Mouse (Mus musculus) forebrain, embryonic 16.5 days (tissue): Measurements from ENCODE around the gene Clmp. TPM values are rescaled to one million over a fixed set of nuclear protein-coding genes. Genes with fewer than 3 reads are reported as not detected.
"Not testable (repeated sequence)": the region's sequence is repeated elsewhere in the genome, so short reads cannot be mapped to it uniquely, and the experiment has no call there.

Experiments
- ATAC-seq: fragments of 200-750 bp; cut with Nextera tagmentation; 2 replicates; pipeline ENCODE4 v1.8.0; 2017; ENCODE audit warnings: mild to moderate bottlenecking, moderate library complexity
- H3K27ac ChIP-seq: fragments of 300-500 bp; sonication (generic); 2 replicates; pipeline ENCODE4 v1.5.1; 2014; ENCODE audit warnings: low read length, control low read depth
- H3K27me3 ChIP-seq: fragments of 300-500 bp; sonication (generic); replicated peaks from 2 replicates; pipeline ENCODE4 v1.6.1; 2014; ENCODE audit warnings: low read length; ENCODE audit not compliant: control insufficient read depth, insufficient read depth
- H3K36me3 ChIP-seq: fragments of 300-500 bp; sonication (generic); 2 replicates; pipeline ENCODE4 v1.6.1; 2014; ENCODE audit not compliant: control insufficient read depth, insufficient read depth
- H3K4me1 ChIP-seq: fragments of 300-500 bp; sonication (generic); replicated peaks from 2 replicates; pipeline ENCODE4 v1.6.1; 2014; ENCODE audit warnings: low read length; ENCODE audit not compliant: control insufficient read depth, insufficient read depth
- H3K4me2 ChIP-seq: fragments of 300-500 bp; sonication (generic); 2 replicates; pipeline ENCODE4 v1.6.1; 2014; ENCODE audit warnings: mild to moderate bottlenecking, low read length, control low read depth
- H3K4me3 ChIP-seq: fragments of 300-500 bp; sonication (generic); replicated peaks from 2 replicates; pipeline ENCODE4 v1.5.1; 2014; ENCODE audit warnings: mild to moderate bottlenecking, low read length, control low read depth
- H3K9ac ChIP-seq: fragments of 300-500 bp; sonication (generic); replicated peaks from 2 replicates; pipeline ENCODE4 v1.6.1; 2014; ENCODE audit warnings: low read depth, low read length, control low read depth
- H3K9me3 ChIP-seq: fragments of 300-500 bp; sonication (generic); 2 replicates; pipeline ENCODE4 v1.6.1; 2016; ENCODE audit warnings: low read length; ENCODE audit not compliant: control insufficient read depth
- WGBS: fragments of 180-500 bp; shearing (Covaris S2); extraction: QIAGEN DNeasy Blood & Tissue Kit; methylation state at CpG from one replicate; pipeline ENCODE4 v1.1.7; 2014; 5-methylcytosine and 5-hydroxymethylcytosine counted together
- polyA plus RNA-seq: library from polyadenylated mRNA; unstranded; fragments of >200 nt; fragmentation: Nextera tagmentation; extraction: Ambion mirVana; gene quantifications from 2 replicates; pipeline ENCODE4 v1.2.1, GENCODE M21; 2015

Gene Clmp
- polyA plus RNA-seq, 1 experiment from 2014 or later = 64.7 TPM

- Histone ChIP-seq H3K27ac (no peak overlapping the region), H3K4me1 (peaks cover 10% of the 10 kb centered on the region), H3K9ac (no peak overlapping the region), H3K36me3 (peaks cover 7% of the 10 kb centered on the region; the same call in 1 of the 2 replicates), H3K4me2 (no peak overlapping the region), H3K4me3 (no peak overlapping the region), H3K27me3 (no peaks in the 10 kb centered on the region), H3K9me3 (no peaks in the 10 kb centered on the region)
- no peak for ATAC-seq
- 90% methylated on average over 6 of the region's 6 CpGs for WGBS
These were observed 76.6 kb downstream of the Clmp start for GRCm38 (mm10) chr9:40762354-40762753.

GRCm38 (mm10) chr9:40764887-40765580 is 79.3 kb downstream of the Clmp start:
- Histone ChIP-seq H3K9me3 (no peaks in the 10 kb centered on the region), H3K27ac (no peak overlapping the region), H3K9ac (no peak overlapping the region), H3K4me1 (no peaks in the 10 kb centered on the region), H3K4me2 (no peak overlapping the region), H3K36me3 (peaks cover 7% of the 10 kb centered on the region; the same call in 1 of the 2 replicates), H3K27me3 (no peaks in the 10 kb centered on the region), H3K4me3 (no peak overlapping the region)
- no peak for ATAC-seq
- WGBS = 92% methylated on average over 8 of the region's 9 CpGs

DNA sequence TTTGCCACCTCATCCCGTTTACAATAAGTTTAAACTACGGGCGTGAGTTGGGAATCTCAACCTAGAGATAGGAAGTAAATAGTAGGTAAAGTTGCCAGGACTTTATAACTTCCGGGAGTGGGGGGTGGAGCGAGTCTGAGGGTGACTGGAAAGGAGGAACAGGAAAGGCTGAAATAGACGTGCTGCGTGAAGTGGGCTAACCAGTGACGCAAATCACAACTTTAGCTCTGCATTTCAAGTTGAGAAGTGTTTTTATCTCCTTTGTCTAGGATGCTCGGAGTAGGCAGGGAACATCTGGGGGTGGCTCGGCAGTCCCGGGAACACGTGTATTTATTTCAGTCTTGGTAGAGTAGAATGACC is 79.8 kb downstream of the Clmp start:
- no peak overlapping the region for H3K4me2 ChIP-seq
- 60% methylated on average over 12 of the region's 12 CpGs for WGBS
- ATAC-seq = no peak
- no peaks in the 10 kb centered on the region for H3K9me3 ChIP-seq
- no peaks in the 10 kb centered on the region for H3K4me1 ChIP-seq
- no peak overlapping the region for H3K27ac ChIP-seq
- H3K4me3 ChIP-seq = no peak overlapping the region
- peaks cover 7% of the 10 kb centered on the region; the same call in 1 of the 2 replicates for H3K36me3 ChIP-seq
- no peak overlapping the region for H3K9ac ChIP-seq
- no peaks in the 10 kb centered on the region for H3K27me3 ChIP-seq

- H3K36me3 ChIP-seq = peaks cover 7% of the 10 kb centered on the region; the same call in 1 of the 2 replicates
- no peaks in the 10 kb centered on the region for H3K27me3 ChIP-seq
- no peak overlapping the region for H3K4me3 ChIP-seq
- 52% methylated on average over 7 of the region's 7 CpGs for WGBS
- no peaks in the 10 kb centered on the region for H3K4me1 ChIP-seq
- H3K27ac ChIP-seq = no peak overlapping the region; the same call in 1 of the 2 replicates
- H3K9me3 ChIP-seq = no peaks in the 10 kb centered on the region
- no peak overlapping the region for H3K9ac ChIP-seq
- H3K4me2 ChIP-seq = no peak overlapping the region
- no peak for ATAC-seq
These were observed 80.4 kb downstream of the Clmp start for GRCm38 (mm10) chr9:40766058-40766605.

- Histone ChIP-seq H3K4me2 (no peak overlapping the region), H3K4me1 (no peaks in the 10 kb centered on the region), H3K9ac (no peak overlapping the region), H3K9me3 (no peaks in the 10 kb centered on the region), H3K4me3 (no peak overlapping the region), H3K36me3 (peaks cover 7% of the 10 kb centered on the region; the same call in 1 of the 2 replicates), H3K27me3 (no peaks in the 10 kb centered on the region), H3K27ac (no peak overlapping the region)
- no peak for ATAC-seq
- 79% methylated on average over 4 of the region's 4 CpGs for WGBS
These were observed 82.2 kb downstream of the Clmp start for GRCm38 (mm10) chr9:40767946-40768345.

GRCm38 (mm10) chr9:40772246-40772645 is 86.5 kb downstream of the Clmp start:
- Histone ChIP-seq H3K36me3 (0 out of 2 replicates have a peak, but pooled peaks cover 3% of the 10 kb centered on the region), H3K27me3 (no peaks in the 10 kb centered on the region), H3K27ac (no peak overlapping the region), H3K9me3 (no peaks in the 10 kb centered on the region), H3K4me2 (no peak overlapping the region), H3K4me3 (no peak overlapping the region), H3K9ac (no peak overlapping the region), H3K4me1 (no peaks in the 10 kb centered on the region)
- 62% methylated on average over 13 of the region's 13 CpGs for WGBS
- no peak for ATAC-seq

DNA sequence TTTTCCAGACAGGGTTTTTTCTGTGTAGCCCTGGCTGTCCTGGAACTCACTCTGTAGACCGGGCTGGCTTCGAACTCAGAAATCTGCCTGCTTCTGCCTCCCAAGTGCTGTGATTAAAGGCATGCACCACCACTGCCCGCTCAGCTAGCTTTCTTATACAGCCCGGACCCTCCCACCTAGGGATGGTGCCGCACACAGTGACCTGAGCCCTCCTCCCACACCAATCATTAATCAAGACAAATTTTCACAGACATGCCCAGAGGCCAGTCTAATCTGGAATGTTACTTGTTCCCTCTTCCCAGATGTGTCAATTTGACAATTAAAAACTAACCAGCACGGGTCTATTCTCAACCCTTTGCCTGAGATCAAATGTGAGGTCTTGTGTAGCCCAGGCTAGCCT is 87.4 kb downstream of the Clmp start:
- not testable (repeated sequence) for ATAC-seq, H3K9ac ChIP-seq, H3K36me3 ChIP-seq, H3K9me3 ChIP-seq, H3K27ac ChIP-seq, H3K27me3 ChIP-seq, H3K4me2 ChIP-seq, H3K4me1 ChIP-seq, H3K4me3 ChIP-seq
- 78% methylated on average over 6 of the region's 6 CpGs for WGBS

GRCm38 (mm10) chr9:40773869-40774268 is 88.1 kb downstream of the Clmp start:
- 0 out of 2 replicates have a peak, but pooled peaks cover 2% of the 10 kb centered on the region for H3K36me3 ChIP-seq
- WGBS = 84% methylated on average over 4 of the region's 4 CpGs
- no peak overlapping the region for H3K27ac ChIP-seq
- H3K9ac ChIP-seq = no peak overlapping the region
- no peaks in the 10 kb centered on the region for H3K9me3 ChIP-seq
- ATAC-seq = no peak
- H3K4me3 ChIP-seq = no peak overlapping the region
- no peak overlapping the region for H3K4me2 ChIP-seq
- no peaks in the 10 kb centered on the region for H3K27me3 ChIP-seq
- no peaks in the 10 kb centered on the region for H3K4me1 ChIP-seq

DNA sequence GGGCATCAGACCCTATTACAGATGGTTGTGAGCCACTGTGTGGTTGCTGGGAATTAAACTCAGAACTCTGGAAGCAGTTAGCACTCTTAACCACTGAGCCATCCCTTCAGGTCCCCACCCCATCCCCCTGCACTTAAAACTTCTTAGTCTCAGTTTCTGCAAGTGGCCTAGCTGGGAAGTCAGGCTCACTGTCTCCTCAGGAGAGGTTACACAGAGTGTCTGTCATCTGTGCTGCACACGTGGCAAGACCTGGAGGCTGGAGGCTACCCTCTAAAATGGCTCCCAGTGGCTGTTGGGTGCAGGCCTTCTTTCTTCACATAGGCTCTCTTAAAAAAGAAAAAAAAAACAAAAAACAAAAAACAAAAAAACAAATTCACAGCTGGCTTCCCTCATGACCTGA is 90.3 kb downstream of the Clmp start:
- WGBS = 53% methylated on average over 1 of the region's 1 CpGs
- H3K36me3 ChIP-seq = 0 out of 2 replicates have a peak, but pooled peaks cover 2% of the 10 kb centered on the region
- H3K4me2 ChIP-seq = no peak overlapping the region
- H3K9me3 ChIP-seq = no peaks in the 10 kb centered on the region
- no peaks in the 10 kb centered on the region for H3K4me1 ChIP-seq
- ATAC-seq = no peak
- H3K27me3 ChIP-seq = 0 out of 2 replicates have a peak, but pooled peaks cover 3% of the 10 kb centered on the region
- H3K27ac ChIP-seq = no peak overlapping the region
- H3K9ac ChIP-seq = no peak overlapping the region
- H3K4me3 ChIP-seq = no peak overlapping the region
